Mouse (Mus musculus) right cerebral cortex, postnatal 10 days (tissue): ENCODE measurements around the gene Plgrkt.

Source experiments
- DNase-seq, 2 experiments: peaks; one replicate each; pipeline ENCODE4 v3.0.0; 2021; ENCODE audit warnings: low spot score in 2 of 2

Gene Plgrkt

GRCm38 (mm10) chr19:29379839-29380603, 12.8 kb upstream of the Plgrkt start:
- DNase-seq, result no peak

GRCm38 (mm10) chr19:29376382-29376781, 9.2 kb upstream of the Plgrkt start:
- DNase-seq, result no peak

GRCm38 (mm10) chr19:29374947-29375346, 7.8 kb upstream of the Plgrkt start:
- DNase-seq, result no peak

- no peak for DNase-seq
Measured at GRCm38 (mm10) chr19:29373438-29373837, 6.2 kb upstream of the Plgrkt start.

- DNase-seq, result no peak
Measured at GRCm38 (mm10) chr19:29372621-29373020, 5.4 kb upstream of the Plgrkt start.

- peak; percentile 72 for DNase-seq
Measured at GRCm38 (mm10) chr19:29372138-29372537, 4.9 kb upstream of the Plgrkt start.

- no peak for DNase-seq
Measured at GRCm38 (mm10) chr19:29371284-29372081, 4.3 kb upstream of the Plgrkt start.

- no peak for DNase-seq
Measured at GRCm38 (mm10) chr19:29370545-29371283, 3.5 kb upstream of the Plgrkt start.

- DNase-seq, result no peak
Measured at GRCm38 (mm10) chr19:29370112-29370511, 2.9 kb upstream of the Plgrkt start.

- DNase-seq, result no peak
Measured at GRCm38 (mm10) chr19:29368671-29369309, 1.6 kb upstream of the Plgrkt start.

GRCm38 (mm10) chr19:29368041-29368440, 851 bp upstream of the Plgrkt start:
- no peak for DNase-seq

- no peak for DNase-seq
Measured at GRCm38 (mm10) chr19:29366226-29366968, 793 bp downstream of the Plgrkt start.

GRCm38 (mm10) chr19:29365105-29365504, 2.1 kb downstream of the Plgrkt start:
- no peak for DNase-seq

- DNase-seq, result no peak
Measured at GRCm38 (mm10) chr19:29364076-29364475, 3.1 kb downstream of the Plgrkt start.

- no peak for DNase-seq
Measured at GRCm38 (mm10) chr19:29363557-29363956, 3.6 kb downstream of the Plgrkt start.

- DNase-seq, result no peak
Measured at GRCm38 (mm10) chr19:29362173-29362930, 4.8 kb downstream of the Plgrkt start.

GRCm38 (mm10) chr19:29361468-29362130, 5.6 kb downstream of the Plgrkt start:
- DNase-seq, result peak; percentile 96 to 97

GRCm38 (mm10) chr19:29360251-29360650, 6.9 kb downstream of the Plgrkt start:
- DNase-seq, result no peak

GRCm38 (mm10) chr19:29356281-29356680, 10.9 kb downstream of the Plgrkt start:
- DNase-seq, result no peak
